Mouse (Mus musculus) retina, adult 2 months (tissue): ENCODE data around the gene Gm10600.
"Not testable (repeated sequence)": the region's sequence is repeated elsewhere in the genome, so short reads cannot be mapped to it uniquely, and the experiment has no call there.

Experiments used
- DNase-seq: peaks from one replicate; pipeline ENCODE4 v3.0.0-alpha.2; 2012; ENCODE audit warnings: low read depth, low spot score

The Gm10600 gene

GRCm38 (mm10) chr4:42240339-42240738 lies at the start of gene Gm10600:
Gene Gm10600, plus strand, starts transcription at chr4:42240639.
- not testable (repeated sequence) for DNase-seq

- DNase-seq: not testable (repeated sequence)
These were observed 15.0 kb downstream of the Gm10600 start, which contains the start of gene Ccl21b for GRCm38 (mm10) chr4:42255467-42255866. Gene Ccl21b, plus strand, starts transcription at chr4:42255767.
